Mouse (Mus musculus) intestine, embryonic 16.5 days (tissue): Measurements from ENCODE around the gene Hoxb4. TPM values are rescaled to one million over a fixed set of nuclear protein-coding genes. Genes with fewer than 3 reads are reported as not detected.
A peak's percentile ranks its signal among the peaks of the same experiment; 100 is the strongest.

Experiments used
- ATAC-seq: fragments of 200-750 bp; cut with Nextera tagmentation; 2 replicates; pipeline ENCODE4 v1.8.0; 2017; ENCODE audit warnings: moderate TSS enrichment, moderate library complexity
- H3K27ac ChIP-seq: fragments of 300-500 bp; sonication (generic); 2 replicates; pipeline ENCODE4 v1.5.1; 2014; ENCODE audit warnings: mild to moderate bottlenecking, low read length
- H3K27me3 ChIP-seq: fragments of 300-500 bp; sonication (generic); replicated peaks from 2 replicates; pipeline ENCODE4 v1.6.1; 2014; ENCODE audit warnings: low read length, control low read depth, mixed read lengths; ENCODE audit not compliant: control insufficient read depth, insufficient read depth
- H3K36me3 ChIP-seq: fragments of 300-500 bp; sonication (generic); 2 replicates; pipeline ENCODE4 v1.6.1; 2014; ENCODE audit warnings: low read length, control low read depth; ENCODE audit not compliant: control insufficient read depth, insufficient read depth
- H3K4me1 ChIP-seq: fragments of 300-500 bp; sonication (generic); 2 replicates; pipeline ENCODE4 v1.6.1; 2014; ENCODE audit warnings: low read length, control low read depth, mixed read lengths; ENCODE audit not compliant: control insufficient read depth, insufficient read depth
- H3K4me2 ChIP-seq: fragments of 300-500 bp; sonication (generic); 2 replicates; pipeline ENCODE4 v1.6.1; 2014; ENCODE audit warnings: low read depth, low read length, control low read depth
- H3K4me3 ChIP-seq: fragments of 300-500 bp; sonication (generic); 2 replicates; pipeline ENCODE4 v1.5.1; 2014; ENCODE audit warnings: mild to moderate bottlenecking, low read length
- H3K9ac ChIP-seq: fragments of 300-500 bp; sonication (generic); 2 replicates; pipeline ENCODE4 v1.6.1; 2014; ENCODE audit warnings: low read depth, low read length
- H3K9me3 ChIP-seq: fragments of 300-500 bp; sonication (generic); 2 replicates; pipeline ENCODE4 v1.6.1; 2016; ENCODE audit warnings: low read length, control low read depth; ENCODE audit not compliant: control insufficient read depth
- WGBS: fragments of 180-500 bp; shearing (Covaris S2); extraction: QIAGEN DNeasy Blood & Tissue Kit; methylation state at CpG from one replicate; pipeline ENCODE4 v1.1.7; 2014; 5-methylcytosine and 5-hydroxymethylcytosine counted together
- polyA plus RNA-seq: library from polyadenylated mRNA; unstranded; fragments of >200 nt; fragmentation: Nextera tagmentation; extraction: Ambion mirVana; gene quantifications from 2 replicates; pipeline ENCODE4 v1.2.1, GENCODE M21; 2015

The Hoxb4 gene
- polyA plus RNA-seq, 1 experiment from 2014 or later = 1.8 TPM

DNA sequence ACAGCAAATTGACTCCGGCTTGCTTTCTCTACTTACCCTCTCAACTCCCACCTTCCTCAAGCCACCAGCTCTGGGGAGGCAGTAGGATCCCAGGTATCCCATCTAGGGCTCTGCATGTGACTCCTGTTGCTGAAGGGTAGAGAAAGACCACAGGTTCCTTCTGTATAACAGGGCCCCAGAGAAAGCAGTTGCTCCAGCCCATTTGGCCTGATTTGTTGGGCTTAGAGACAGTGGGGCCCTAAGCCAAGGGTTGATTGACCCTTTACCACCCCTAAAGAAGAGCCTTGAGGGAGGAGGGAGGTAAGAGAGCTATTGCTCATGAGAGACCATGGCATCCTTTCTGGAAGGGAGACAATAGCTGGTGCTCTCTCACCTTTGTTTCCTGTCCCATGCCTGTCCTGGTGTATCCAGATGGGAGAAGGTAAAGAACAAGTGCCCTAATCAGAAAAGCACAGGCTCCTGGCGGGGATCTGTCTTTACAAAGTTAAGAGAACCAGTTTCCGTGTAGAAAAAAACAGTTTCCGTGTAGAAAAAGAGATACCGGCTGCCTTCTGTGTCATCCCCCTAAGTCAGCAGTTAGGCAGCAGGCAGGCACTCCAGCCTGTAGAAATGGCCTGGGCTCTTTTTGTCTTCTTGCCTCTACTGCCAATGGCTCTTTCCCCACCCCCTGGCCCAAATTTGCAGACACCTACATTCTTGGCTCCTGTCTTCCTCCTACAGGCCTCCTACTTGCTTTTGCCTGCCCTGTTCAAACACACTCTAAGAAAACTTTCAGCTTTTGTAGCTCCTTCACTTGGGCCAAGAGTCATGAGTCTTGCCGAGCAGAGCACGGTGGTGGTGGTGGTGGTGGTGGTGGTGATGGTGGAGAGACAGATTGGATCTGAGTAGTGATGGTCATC lies 21.1 kb downstream of the Hoxb4 start:
- Histone ChIP-seq H3K4me2 (peak overlapping the region; percentile 93), H3K36me3 (no peaks in the 10 kb centered on the region), H3K9ac (peak overlapping the region; percentile 81), H3K9me3 (no peaks in the 10 kb centered on the region), H3K27ac (peak overlapping the region; percentile 92), H3K27me3 (peaks cover 3% of the 10 kb centered on the region; the same call in 1 of the 2 replicates), H3K4me1 (peaks cover 56% of the 10 kb centered on the region), H3K4me3 (no peak overlapping the region)
- 39% methylated on average over 7 of the region's 7 CpGs for WGBS
- no peak for ATAC-seq

DNA sequence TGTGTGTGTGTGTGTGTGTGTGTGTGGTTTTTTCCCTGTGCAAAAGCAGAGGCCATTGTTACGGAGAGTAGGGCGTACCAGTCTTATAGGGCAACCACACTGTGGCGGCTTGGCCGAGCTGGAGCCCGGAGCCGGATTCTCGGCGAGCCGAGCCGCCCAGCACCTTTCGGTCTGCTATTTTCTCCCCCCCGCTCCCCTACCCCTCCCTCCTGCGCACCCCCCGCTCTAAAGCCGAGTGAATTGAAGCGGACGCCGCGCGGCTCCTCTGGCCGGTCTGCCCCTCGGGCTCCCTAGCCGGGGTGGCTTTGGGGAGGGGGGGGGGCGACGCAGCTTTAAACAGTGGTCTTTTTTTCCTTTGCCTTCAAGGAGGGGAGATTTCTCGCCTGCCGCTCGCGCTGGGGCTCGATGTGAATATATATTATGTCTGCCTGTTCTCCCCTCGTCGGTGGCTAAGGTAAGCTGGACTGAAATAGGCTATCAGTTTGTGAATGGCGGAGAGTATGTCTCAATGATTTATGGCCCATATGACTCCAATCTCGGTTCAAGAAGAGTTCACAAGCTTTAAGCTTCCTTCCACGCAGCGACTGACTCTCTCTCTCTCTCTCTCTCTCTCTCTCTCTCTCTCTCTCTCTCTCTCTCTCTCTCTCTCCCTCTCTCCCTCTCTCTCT lies 22.8 kb downstream of the Hoxb4 start:
- H3K4me2 ChIP-seq = peak overlapping the region; percentile 93
- ATAC-seq = peak; percentile 81
- H3K27ac ChIP-seq = peak overlapping the region; percentile 92
- H3K9me3 ChIP-seq = no peaks in the 10 kb centered on the region
- H3K9ac ChIP-seq = peak overlapping the region; percentile 81
- WGBS = 0% methylated on average over 35 of the region's 36 CpGs
- H3K4me3 ChIP-seq = peak overlapping the region; percentile 53
- no peaks in the 10 kb centered on the region for H3K36me3 ChIP-seq
- peaks cover 6% of the 10 kb centered on the region; the same call in 1 of the 2 replicates for H3K27me3 ChIP-seq
- peaks cover 54% of the 10 kb centered on the region for H3K4me1 ChIP-seq

GRCm38 (mm10) chr11:96341701-96342575 lies 23.9 kb downstream of the Hoxb4 start:
- Histone ChIP-seq H3K4me3 (peak overlapping the region; percentile 53), H3K9me3 (no peaks in the 10 kb centered on the region), H3K4me1 (peaks cover 54% of the 10 kb centered on the region), H3K36me3 (no peaks in the 10 kb centered on the region), H3K27me3 (peaks cover 11% of the 10 kb centered on the region; the same call in 1 of the 2 replicates), H3K9ac (peak overlapping the region; percentile 86), H3K27ac (peak overlapping the region; percentile 92), H3K4me2 (peak overlapping the region; percentile 93)
- ATAC-seq = no peak
- WGBS = 3% methylated on average over 40 of the region's 40 CpGs

GRCm38 (mm10) chr11:96342576-96342930 lies 24.5 kb downstream of the Hoxb4 start:
- WGBS = 24% methylated on average over 4 of the region's 4 CpGs
- Histone ChIP-seq H3K4me1 (peaks cover 52% of the 10 kb centered on the region), H3K27ac (peak overlapping the region; percentile 92), H3K4me2 (peak overlapping the region; percentile 93), H3K27me3 (peaks cover 11% of the 10 kb centered on the region; the same call in 1 of the 2 replicates), H3K9ac (peak overlapping the region; percentile 86), H3K4me3 (peak overlapping the region; percentile 53), H3K36me3 (no peaks in the 10 kb centered on the region), H3K9me3 (no peaks in the 10 kb centered on the region)
- no peak for ATAC-seq

- H3K4me1 ChIP-seq = peaks cover 55% of the 10 kb centered on the region
- H3K27ac ChIP-seq = peak overlapping the region; percentile 55
- peaks cover 11% of the 10 kb centered on the region; the same call in 1 of the 2 replicates for H3K27me3 ChIP-seq
- no peaks in the 10 kb centered on the region for H3K9me3 ChIP-seq
- 0 out of 2 replicates have a peak overlapping the region, but pooled peaks have one; percentile 20 for H3K4me3 ChIP-seq
- no peaks in the 10 kb centered on the region for H3K36me3 ChIP-seq
- peak overlapping the region; percentile 93 for H3K4me2 ChIP-seq
- ATAC-seq = no peak
- peak overlapping the region; percentile 71 for H3K9ac ChIP-seq
- WGBS = 38% methylated on average over 2 of the region's 2 CpGs
These were observed 25.2 kb downstream of the Hoxb4 start for GRCm38 (mm10) chr11:96343206-96343745.

DNA sequence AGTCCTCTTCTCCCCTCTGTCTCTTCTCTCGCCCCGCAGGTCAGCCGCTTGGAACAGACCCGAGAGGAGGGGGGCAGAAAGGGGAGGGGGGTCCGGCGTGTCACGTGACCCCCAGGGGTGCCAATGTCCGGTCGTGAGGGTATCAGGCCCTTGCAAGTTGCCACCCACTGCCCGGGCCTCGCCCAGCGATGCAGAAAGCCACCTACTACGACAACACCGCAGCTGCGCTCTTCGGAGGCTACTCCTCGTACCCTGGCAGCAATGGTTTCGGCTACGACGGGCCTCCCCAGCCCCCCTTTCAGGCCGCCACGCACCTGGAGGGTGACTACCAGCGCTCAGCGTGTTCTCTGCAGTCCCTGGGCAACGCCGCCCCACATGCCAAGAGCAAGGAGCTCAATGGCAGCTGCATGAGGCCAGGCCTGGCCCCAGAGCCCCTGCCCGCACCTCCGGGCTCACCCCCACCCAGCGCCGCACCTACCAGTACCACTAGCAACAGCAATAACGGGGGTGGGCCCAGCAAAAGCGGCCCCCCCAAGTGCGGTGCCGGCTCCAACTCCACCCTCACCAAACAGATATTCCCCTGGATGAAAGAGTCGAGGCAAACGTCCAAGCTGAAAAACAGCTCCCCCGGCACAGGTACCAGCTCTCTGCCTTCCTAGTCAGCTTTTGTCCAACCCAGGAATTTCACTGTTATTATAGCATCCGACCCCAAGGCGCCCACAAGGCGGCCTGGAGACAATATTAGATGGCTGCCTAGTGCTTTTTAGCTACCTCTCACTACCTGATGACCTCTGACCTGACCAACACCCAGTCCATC lies 26.2 kb downstream of the Hoxb4 start:
- peak overlapping the region; percentile 93 for H3K4me2 ChIP-seq
- ATAC-seq = no peak
- peak overlapping the region; percentile 84 for H3K27ac ChIP-seq
- 29% methylated on average over 40 of the region's 40 CpGs for WGBS
- no peaks in the 10 kb centered on the region for H3K9me3 ChIP-seq
- peaks cover 50% of the 10 kb centered on the region for H3K4me1 ChIP-seq
- H3K4me3 ChIP-seq = peak overlapping the region; percentile 20; the same call in 1 of the 2 replicates
- H3K9ac ChIP-seq = peak overlapping the region; percentile 71
- peaks cover 11% of the 10 kb centered on the region; the same call in 1 of the 2 replicates for H3K27me3 ChIP-seq
- no peaks in the 10 kb centered on the region for H3K36me3 ChIP-seq

GRCm38 (mm10) chr11:96344878-96345159 lies 26.8 kb downstream of the Hoxb4 start:
- 35% methylated on average over 6 of the region's 6 CpGs for WGBS
- peak overlapping the region; percentile 93 for H3K4me2 ChIP-seq
- H3K4me1 ChIP-seq = peaks cover 46% of the 10 kb centered on the region
- H3K27ac ChIP-seq = peak overlapping the region; percentile 84
- H3K4me3 ChIP-seq = peak overlapping the region; percentile 40
- ATAC-seq = no peak
- no peaks in the 10 kb centered on the region for H3K9me3 ChIP-seq
- H3K36me3 ChIP-seq = no peaks in the 10 kb centered on the region
- peaks cover 11% of the 10 kb centered on the region; the same call in 1 of the 2 replicates for H3K27me3 ChIP-seq
- H3K9ac ChIP-seq = peak overlapping the region; percentile 71

DNA sequence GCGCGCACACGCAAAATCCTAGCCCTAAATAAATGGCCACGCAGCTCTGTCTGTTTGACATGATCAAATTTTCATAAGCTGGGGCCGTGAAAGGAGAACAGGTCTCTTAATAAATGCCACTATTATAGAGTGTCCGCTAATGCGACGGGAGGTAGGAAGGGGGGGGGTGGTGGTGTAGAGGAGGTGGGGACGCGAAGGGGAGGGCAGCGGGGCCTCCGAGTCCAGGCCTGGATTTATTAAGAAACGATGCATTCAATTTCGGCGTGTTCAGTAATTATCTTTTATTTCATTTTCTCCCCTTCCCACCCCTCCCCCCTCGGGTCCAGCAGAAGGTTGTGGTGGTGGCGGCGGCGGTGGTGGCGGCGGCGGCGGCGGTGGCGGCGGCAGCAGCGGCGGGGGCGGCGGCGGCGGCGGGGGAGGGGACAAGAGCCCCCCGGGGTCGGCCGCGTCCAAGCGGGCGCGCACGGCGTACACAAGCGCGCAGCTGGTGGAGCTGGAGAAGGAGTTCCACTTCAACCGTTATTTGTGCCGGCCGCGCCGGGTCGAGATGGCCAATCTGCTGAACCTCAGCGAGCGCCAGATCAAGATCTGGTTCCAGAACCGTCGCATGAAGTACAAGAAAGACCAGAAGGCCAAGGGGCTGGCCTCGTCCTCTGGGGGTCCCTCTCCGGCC lies 27.3 kb downstream of the Hoxb4 start:
- H3K4me1 ChIP-seq = peaks cover 46% of the 10 kb centered on the region
- H3K9me3 ChIP-seq = no peaks in the 10 kb centered on the region
- H3K36me3 ChIP-seq = no peaks in the 10 kb centered on the region
- H3K9ac ChIP-seq = peak overlapping the region; percentile 71
- no peak for ATAC-seq
- peak overlapping the region; percentile 84 for H3K27ac ChIP-seq
- peak overlapping the region; percentile 40 for H3K4me3 ChIP-seq
- 12% methylated on average over 39 of the region's 56 CpGs for WGBS
- peaks cover 11% of the 10 kb centered on the region; the same call in 1 of the 2 replicates for H3K27me3 ChIP-seq
- peak overlapping the region; percentile 93 for H3K4me2 ChIP-seq
